Mouse (Mus musculus) G1E (cell line): Measurements from ENCODE around the gene Snapc4.

Experiments
- CTCF ChIP-seq: IDR thresholded peaks from 2 replicates; pipeline ENCODE4 v1.5.1; 2012; ENCODE audit warnings: low read depth, low read length, inconsistent platforms, mixed read lengths
- GATA1 ChIP-seq: IDR thresholded peaks from 2 replicates; pipeline ENCODE4 v1.6.1; 2012; ENCODE audit warnings: borderline replicate concordance, low read length, inconsistent platforms, mixed read lengths
- GATA2 ChIP-seq: IDR thresholded peaks from 2 replicates; pipeline ENCODE4 v1.6.1; 2012; ENCODE audit warnings: low read depth, low read length, inconsistent platforms, borderline replicate concordance
- POLR2AphosphoS5 ChIP-seq: IDR thresholded peaks from 2 replicates; pipeline ENCODE4 v1.6.1; 2012; ENCODE audit warnings: low read depth, low read length, inconsistent platforms; ENCODE audit not compliant: insufficient replicate concordance

DNA sequence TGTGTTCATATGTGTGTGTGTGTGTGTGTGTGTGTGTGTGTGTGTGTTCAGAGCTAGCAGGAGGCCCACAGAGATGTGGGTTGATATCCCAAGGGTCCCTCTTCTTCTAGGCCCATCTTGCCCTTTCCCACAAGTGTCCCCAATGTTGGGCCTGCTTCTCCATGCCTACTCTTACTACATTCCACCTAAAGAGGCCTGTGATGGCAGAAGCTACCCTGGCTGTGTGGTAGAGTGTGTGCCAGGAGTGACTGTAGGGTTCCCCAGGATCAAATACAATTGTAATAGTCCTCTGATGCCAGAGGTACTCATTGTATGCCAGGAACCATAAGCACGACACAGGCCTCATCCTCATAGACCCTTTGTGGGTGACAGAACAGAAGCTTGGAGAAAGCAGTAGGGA is 67.1 kb downstream of the Snapc4 start:
- TF ChIP-seq GATA1: no peak
- TF ChIP-seq CTCF: no peak
- TF ChIP-seq GATA2: no peak
- no peak for TF ChIP-seq POLR2AphosphoS5
